Mouse (Mus musculus) stomach, postnatal 0 days (tissue): Measurements from ENCODE around the gene Acox2.

Source experiments
- CTCF ChIP-seq: IDR thresholded peaks from 2 replicates; pipeline ENCODE4 v1.5.1; 2016; ENCODE audit warnings: antibody characterized with exemption, low read depth, mild to moderate bottlenecking, moderate library complexity
- EP300 ChIP-seq: optimal IDR thresholded peaks from 2 replicates; pipeline ENCODE3; 2016; ENCODE audit warnings: antibody characterized with exemption

DNA sequence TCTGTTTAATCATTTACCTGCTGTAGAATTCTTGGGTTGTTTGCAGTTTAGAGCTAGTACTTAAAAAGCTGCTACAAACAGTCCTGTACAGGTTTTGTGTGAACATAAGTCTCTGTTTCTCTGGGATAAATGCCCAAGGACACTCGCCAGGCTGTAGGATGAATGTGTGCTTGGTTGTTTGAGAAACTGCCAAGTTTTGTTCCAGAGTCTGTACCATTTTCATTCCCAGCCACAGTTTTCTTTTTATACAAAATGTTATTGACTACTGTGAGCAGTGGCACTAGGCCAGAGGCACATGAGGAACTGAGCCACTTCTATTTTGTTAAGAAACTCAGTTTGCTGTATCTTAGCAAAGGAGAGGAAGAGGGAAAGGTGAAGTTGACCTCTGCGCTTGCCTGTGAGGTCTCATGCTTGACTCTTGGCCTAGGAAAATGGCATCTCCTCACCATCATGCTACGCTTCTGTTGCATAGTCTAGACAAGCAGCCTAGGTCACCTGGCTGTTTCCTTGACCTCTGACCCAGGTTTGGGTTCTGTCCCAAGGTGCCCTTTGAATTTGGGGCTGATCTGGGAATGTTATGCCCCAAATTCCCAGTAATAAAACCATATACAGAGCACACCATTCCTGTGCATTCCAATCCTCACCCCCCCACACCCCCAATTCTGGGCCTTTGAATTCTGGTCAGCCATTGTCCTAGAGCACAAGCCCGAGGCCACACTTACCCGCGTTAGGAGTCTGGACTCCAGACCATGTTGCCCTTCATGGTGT is 72.7 kb downstream of the Acox2 start:
- TF ChIP-seq CTCF (no peak), EP300 (no peak)
